Mouse (Mus musculus) liver (tissue): ENCODE data around the gene Plod3.

Experiments
- DNase-seq: peaks from one replicate; pipeline ENCODE4 v3.0.0-alpha.2; 2020; ENCODE audit warnings: mixed read lengths

Plod3 gene

DNA sequence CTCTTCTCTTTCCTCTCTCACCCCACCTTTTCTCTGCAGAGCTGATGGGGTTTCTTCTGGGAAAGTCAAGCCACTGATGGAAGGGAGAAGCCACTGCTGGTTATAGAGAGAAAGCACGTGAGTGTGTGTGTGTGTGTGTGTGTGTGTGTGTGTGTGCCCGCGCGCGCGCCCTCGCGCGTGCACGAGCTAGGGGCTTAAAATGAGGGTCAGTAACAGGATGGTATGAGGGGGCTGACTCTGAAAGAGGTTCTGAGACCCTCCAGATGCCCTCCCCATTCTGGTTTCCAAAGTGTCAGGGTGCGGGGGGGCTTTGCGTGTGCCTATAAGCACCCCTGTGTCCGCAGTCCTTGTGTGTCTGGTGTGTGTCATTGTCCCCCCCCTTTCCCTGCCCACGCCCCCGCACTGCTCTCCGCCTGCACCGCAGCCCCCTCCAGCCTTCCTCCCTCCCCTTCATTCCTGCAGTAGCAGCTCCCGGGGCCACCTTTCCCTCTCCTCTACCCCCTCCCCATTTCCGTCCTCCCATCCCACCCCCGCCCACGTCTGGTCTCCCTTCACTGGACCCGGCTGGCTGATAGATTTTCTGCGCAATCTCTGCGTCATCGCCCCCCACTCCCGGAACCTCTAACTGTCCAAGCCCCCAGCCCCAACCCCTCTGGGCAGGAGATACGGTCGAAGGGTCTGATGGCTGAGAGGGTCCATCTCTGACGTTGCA is 41.9 kb downstream of the Plod3 start:
- no peak for DNase-seq

DNA sequence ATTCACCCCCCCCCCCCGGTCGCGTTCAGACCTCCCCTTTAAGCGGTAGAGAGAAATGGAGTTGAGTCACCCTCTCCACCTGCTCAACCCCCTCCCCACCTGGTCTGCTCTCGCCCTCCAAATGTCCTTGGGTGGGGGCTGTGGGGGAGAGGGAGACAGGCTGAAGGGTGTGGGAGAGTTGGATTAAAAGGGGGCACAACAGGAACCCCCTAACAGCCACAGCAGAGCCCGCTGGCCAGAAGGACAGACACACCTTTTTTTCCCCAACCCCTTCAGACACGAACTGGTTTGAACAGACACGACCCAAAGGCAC is 42.4 kb downstream of the Plod3 start:
- no peak for DNase-seq

DNA sequence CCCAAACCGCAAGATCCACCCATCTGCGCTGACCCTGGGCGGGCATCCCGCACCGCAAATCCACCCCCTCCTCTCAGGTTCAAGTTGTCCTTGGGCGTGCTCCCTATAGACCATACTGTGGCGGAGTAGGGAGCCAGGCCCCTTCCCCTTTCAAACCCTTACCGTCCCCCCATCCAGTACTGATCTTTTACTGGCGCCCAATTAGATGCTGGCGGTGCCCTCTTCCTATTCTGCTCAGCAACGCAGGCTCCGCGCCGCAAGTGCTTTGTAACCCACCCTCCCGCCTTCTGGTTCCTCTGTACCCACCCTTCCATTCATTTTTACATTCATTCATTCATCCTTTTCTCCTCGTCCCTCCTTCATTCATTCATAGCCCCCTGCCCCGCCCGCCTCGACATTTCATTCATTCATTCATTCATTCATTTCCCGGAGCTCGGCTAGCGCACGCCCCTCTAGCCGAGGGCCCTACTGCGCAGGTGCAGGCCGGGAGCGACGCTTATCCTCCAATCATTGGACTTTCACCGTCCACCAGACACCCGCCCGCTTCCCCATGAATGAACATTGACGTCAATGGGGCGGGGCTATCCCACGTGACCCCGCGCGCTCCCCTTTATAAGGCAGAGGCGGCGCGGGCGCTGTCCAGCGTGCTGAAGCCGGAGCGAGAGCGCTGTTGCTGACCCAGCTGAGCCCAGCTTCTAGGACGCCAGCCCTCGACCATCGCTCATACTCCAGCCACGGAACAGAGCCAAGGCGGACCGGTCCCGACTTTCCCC is 43.0 kb downstream of the Plod3 start:
- peak; percentile 95 for DNase-seq

DNA sequence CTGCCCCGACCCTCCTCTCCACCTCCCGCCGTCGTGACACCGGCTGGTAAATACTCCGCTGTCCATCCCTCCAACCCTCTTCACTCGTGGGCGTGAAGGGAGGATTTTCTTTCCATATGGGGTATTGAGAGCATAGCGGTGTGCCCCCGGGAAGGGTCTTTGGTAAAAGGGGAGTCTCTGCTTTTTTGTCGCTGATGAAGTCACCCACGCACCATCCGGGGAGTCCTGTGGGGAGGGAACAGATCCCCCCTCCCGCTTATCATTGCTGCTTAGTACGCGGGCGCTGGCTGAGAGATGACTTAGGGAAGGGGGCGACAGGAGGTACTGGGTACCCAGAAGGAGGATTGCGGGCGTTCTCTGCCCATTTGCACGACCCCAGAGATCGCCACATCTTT is 43.6 kb downstream of the Plod3 start:
- no peak for DNase-seq

DNA sequence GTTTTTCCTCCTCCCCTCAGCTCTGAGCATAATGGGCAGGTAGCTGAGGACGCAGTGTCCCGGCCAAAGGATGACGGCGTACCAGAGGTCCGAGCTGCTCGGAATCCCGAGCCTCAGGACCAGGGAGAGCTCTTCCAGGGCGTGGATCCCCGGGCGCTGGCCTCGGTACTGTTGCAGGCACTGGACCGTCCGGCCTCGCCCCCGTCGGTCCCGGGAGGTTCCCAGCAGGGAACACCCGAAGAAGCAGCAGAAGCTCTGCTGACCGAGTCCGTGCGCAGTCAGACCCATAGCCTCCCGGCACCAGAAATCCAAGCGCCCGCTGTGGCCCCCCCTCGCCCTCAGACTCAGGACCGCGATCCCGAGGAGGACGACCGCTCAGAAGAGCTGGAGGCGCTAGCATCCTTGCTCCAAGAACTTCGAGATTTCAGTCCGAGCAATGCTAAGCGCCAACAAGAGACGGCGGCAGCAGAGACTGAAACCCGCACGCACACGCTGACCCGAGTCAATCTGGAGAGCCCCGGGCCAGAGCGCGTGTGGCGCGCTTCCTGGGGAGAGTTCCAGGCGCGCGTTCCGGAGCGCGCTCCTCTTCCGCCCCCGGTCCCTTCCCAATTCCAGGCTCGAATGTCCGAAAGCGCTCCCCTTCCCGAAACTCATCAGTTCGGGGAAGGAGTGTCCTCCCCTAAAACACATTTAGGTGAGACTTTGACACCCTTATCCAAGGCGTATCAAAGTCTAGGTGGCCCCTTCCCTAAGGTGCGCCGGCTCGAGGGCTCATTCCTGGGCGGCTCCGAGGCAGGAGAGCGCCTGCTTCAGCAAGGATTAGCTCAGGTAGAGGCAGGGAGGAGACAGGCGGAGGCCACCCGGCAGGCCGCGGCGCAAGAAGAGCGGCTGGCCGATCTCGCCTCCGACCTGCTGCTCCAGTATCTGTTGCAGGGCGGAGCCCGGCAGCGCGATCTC is 44.5 kb downstream of the Plod3 start:
- peak; percentile 40 for DNase-seq

DNA sequence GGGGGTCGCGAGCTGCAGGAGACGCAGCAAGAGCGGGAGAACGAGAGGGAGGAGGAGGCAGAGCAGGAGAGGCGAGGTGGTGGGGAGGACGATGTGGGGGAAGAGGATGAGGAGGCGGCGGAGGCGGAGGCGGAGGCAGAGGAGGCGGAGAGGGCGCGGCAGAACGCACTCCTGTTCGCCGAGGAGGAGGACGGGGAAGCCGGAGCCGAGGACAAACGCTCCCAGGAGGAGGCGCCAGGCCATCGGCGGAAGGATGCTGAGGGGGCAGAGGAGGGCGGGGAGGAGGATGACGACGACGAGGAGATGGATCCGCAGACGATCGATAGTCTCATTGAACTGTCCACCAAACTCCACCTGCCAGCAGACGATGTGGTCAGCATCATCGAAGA is 45.2 kb downstream of the Plod3 start:
- DNase-seq, result peak; percentile 32

DNA sequence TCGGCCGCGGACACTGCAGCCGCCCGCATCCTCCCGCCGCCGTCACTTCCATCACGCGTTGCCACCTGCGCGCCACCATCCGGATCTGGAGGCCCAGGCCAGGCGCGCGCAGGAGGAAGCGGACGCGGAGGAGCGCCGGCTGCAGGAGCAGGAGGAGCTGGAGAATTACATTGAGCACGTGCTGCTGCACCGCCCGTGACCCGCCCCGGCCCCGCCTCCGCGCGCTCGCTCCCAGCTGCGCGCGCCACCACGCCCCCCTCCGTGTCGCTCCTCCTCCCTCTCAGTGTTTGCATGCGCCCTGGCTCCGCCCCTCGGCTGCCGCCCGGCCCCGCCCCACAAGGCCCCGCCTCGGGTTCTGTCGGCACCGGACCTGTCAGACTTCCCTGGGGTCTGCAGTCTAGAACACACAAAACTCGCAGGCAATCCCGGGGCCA is 45.8 kb downstream of the Plod3 start:
- peak; percentile 97 for DNase-seq

DNA sequence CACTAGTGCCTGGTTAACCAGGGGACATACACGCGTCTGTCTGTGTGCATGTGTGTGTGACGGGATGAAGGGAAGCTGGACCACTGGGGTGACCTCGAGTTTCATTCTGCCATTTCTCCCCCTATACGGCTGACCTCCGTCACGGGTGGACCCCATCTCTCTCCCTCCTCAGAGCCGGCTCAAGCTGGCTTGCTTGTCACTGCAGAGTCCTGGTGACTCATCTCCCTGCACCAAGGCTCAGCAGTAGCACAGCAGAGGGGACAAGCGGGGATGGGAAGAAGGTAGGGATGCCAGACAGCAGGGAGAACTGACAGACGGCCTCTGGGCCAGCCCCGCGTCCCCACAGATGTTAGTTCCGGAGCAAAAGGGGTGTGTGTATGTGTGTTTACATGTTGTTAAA is 49.4 kb downstream of the Plod3 start:
- no peak for DNase-seq

DNA sequence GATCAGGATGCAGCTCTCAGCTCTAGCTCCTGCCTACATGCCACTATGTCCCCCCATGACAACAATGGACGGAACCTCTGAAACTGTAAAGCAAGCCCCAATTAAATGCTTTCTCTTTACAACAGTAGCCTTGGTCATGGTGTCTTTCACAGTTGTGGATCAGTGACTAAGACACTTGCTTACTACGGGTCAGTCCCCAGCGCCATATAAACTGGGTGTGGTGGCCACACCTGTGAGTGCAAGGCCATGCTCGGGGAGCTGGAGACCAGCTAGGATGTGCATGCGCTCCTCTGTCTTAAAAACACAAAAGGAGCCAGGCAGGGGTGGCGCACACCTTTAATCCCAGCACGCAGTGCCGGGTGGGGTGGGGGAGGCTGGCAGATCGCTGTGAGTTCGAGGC is 52.6 kb downstream of the Plod3 start:
- DNase-seq, result no peak

DNA sequence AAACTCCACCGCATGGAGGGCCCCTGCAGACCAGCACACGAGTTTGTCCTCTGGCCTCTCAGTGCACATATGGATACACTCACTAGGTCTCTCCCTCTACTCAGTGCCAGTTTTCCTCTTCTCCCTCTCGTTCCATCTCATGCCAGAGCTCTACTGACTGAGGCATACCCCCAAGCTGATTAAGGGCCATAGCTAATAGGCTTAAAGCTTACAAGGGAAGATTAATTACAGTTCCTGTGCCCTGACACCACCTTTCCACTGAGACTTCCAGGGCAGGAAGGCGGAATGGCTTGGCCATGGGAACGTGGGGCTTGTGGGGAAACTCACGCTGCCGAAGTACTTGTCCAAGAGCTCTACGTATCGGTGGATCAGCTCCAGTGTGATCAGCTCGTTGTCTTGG is 54.6 kb downstream of the Plod3 start:
- DNase-seq, result no peak

DNA sequence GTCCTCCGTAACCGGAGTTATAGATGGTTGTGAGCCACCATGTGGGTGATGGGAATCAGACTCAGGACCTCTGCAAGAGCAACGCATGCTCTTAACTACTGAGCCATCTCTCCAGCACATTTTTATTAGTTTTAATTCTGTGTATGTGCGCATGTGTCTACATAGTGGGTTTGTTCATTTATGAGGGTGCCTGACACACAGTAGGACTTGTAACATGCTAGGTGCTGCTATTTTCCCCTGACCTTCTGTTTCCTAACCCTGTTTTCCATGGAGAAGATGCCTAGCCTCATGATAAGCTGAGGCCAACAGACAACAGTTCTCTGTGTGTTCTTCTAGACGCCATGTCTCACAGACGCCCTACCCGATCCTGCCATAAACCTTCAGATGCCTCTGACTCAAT is 57.2 kb downstream of the Plod3 start:
- no peak for DNase-seq

DNA sequence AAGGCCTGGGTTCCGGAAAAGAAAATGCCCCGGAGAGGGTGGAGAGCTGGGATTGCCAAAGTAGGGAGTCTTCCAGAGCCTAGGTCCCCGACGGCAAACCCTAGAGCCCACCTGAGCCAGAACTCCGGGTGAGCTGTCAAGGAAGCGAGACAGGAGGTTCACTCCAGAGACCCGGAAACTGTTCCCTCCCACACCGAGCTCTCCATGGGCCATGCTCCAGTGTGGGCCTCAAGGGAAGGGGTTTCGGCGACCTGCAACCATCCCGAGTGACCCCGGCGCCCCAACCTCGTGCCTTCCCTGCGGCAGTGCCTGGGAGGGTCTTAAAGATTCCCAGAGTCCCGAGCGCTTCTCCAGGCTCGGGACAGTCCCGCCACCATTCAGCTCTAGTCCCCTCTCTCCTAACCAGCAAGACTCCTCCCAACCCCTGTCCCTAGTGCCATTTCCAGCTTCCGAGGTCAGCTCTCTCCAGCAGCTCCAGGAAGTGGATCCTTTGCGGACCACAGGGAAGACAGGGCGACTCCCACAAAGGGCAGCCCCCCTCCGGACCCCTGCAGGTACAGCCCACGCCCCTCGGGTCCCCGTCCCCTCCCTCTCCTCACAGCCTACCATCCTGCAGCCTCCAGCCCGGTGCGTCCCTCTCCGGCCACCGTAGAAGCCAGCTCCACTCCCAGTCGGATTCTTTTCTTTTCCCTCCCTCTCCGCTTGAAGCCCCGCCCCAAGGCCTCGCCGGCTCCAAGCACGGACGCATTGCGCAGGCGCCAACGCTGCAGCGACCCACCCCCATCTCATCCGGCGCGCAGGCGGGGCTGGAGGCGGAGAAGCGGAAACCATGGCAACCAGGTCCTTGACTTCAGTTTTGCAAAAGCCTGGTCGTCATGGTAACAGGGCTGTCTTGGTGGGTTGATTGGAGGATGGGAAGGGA is 58.8 kb downstream of the Plod3 start, which contains the start of gene Ap1s1:
Gene Ap1s1, minus strand, starts transcription at position 734 of the 922 bp plus-strand sequence.
- peak; percentile 96 for DNase-seq
